Mouse (Mus musculus): ENCODE data around the gene Hoxb1. TPM values are rescaled to one million over a fixed set of nuclear protein-coding genes. Genes with fewer than 3 reads are reported as not detected.

The Hoxb1 gene
- polyA plus RNA-seq (2015; fragmentation: Nextera tagmentation; extraction: Ambion mirVana), result 0.14 TPM in 1 of 2 replicates, not detected in the other

DNA sequence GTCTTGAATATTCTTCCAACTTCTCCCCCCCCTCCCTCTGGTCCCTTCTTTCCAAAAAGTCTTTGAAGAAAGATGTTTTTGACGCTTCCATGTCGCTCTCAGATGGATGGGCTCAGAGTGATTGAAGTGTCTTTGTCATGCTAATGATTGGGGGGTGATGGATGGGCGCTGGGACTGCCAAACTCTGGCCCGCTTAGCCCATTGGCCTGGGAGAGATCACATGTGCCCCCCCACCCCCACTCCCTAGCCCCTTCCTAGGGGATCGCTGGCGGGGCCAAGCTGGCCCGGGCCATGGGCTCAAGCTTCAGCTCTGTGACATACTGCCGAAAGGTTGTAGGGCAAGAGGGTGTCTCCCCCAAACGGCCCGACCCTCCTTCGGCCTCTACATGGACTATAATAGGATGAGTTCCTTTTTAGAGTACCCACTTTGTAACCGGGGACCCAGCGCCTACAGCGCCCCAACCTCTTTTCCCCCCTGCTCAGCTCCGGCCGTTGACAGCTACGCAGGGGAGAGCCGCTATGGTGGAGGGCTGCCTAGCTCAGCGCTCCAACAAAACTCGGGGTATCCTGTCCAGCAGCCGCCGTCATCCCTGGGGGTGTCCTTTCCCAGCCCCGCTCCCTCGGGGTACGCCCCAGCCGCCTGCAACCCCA is at the start of gene Hoxb1:
Hoxb1 (plus strand) TSS at position 312 of the 651 bp plus-strand sequence.
- H3K27ac ChIP-seq, result no peak within 1 kb of the TSS
- no peaks in the 10 kb centered on the region for H3K36me3 ChIP-seq
- H3K4me1 ChIP-seq, result peaks cover 22% of the 10 kb centered on the region
- H3K9me3 ChIP-seq, result no peaks in the 10 kb centered on the region
- peaks cover 47% of the 10 kb centered on the region for H3K27me3 ChIP-seq
- H3K4me2 ChIP-seq, result peak within 1 kb of the TSS; percentile 51
- no peak for ATAC-seq (ENCODE audit: borderline replicate concordance, extremely low read depth, low FRiP score, low TSS enrichment)
- 18% methylated on average over 26 of the region's 26 CpGs for WGBS
- H3K9ac ChIP-seq, result no peak within 1 kb of the TSS
- H3K4me3 ChIP-seq, result peak within 1 kb of the TSS; percentile 17

DNA sequence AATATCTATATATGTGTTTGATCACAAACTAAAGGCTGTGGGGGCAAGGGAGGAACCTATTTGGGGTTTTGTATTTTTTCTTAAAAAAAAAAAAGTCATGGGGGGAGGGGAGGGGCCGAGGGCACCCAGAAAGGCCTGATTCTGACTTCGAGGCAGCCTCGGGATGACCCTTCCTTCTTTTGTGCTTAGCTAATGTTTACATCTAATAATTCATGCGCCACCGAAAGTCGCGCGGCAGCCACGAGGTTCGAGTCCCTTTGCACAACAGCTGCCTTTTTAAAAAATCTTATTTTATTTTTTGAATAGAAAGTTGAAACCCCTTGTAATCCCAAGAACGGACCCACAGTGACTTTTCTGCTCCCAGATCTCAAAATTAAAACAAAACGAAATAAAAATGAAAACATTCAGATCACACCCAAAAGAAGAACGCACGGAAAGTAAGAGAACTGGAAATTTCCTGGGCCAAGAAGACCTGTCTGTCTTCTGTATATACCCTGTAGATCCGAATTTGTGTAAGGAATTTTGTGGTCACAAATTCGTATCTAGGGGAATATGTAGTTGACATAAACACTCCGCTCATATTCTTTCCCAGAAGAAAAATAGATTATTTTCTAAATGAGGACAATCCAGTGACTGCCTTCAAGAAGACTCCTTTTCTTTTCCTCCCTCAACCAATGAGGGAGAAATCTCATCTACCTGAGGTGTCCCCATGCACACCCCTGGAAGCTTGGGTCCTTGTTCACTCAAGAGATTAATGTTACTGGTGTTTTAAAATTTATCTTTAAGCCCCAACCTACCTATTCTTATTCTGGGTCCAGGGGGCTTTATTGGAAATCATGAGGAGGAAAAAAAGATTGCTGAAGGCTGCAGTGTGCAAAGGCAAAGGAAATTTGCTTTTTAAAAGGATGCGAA is 48.6 kb upstream of the Hoxb1 start:
- Histone ChIP-seq H3K27me3 (peaks cover 72% of the 10 kb centered on the region), H3K4me1 (peaks cover 31% of the 10 kb centered on the region), H3K4me2 (peak overlapping the region; percentile 70), H3K27ac (peak overlapping the region; percentile 99), H3K4me3 (peak overlapping the region; percentile 58), H3K36me3 (no peaks in the 10 kb centered on the region), H3K9ac (peak overlapping the region; percentile 63), H3K9me3 (no peaks in the 10 kb centered on the region)
- ATAC-seq (ENCODE audit: borderline replicate concordance, extremely low read depth, low FRiP score, low TSS enrichment), result no peak
- WGBS, result 10% methylated on average over 18 of the region's 18 CpGs

DNA sequence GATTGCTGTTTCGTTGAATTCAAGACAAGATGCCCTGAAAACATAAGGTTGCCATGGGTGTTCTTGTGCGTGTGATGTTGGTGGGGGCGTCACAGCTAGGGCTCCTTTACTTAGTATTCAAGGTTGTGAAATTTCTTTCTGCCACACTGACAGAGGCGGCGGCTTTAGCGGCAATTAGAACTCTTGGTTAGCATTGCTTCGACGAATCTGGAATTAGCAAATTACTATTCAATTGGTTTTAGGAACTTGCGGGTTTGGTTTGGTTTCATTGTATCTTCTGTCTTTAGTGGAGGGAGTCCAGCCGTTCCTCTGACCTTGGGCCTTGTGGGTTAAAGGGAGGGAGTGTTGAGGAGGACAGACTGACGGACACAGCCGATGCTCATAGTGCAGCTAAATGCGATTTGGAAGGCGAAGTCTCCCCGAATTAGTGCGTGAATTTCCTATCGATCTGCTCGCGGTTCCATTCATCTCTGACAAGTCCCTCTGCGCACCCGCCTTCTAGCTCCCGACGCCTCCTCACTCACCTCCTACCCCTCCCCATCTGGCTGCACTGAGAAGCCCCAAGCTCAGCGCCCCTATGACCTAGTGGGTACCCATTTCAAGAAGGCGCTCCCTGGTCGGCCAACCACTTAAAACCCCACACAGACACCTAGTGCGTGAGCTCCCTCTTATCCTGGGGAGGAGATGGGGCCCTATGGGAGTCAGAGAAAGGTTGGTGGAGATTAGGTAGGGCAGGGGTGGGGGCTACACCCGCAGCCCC is 47.8 kb upstream of the Hoxb1 start, which contains the start of gene Hoxb4:
Hoxb4 (plus strand) TSS at position 660 of the 760 bp plus-strand sequence.
- peak; percentile 4; the same call in 1 of the 2 replicates for ATAC-seq (ENCODE audit: borderline replicate concordance, extremely low read depth, low FRiP score, low TSS enrichment)
- H3K4me1 ChIP-seq, result peaks cover 28% of the 10 kb centered on the region; the same call in 1 of the 2 replicates
- no peaks in the 10 kb centered on the region for H3K9me3 ChIP-seq
- H3K27ac ChIP-seq, result peak within 1 kb of the TSS; percentile 99
- H3K4me3 ChIP-seq, result peak within 1 kb of the TSS; percentile 58
- no peaks in the 10 kb centered on the region for H3K36me3 ChIP-seq
- peak within 1 kb of the TSS; percentile 77 for H3K9ac ChIP-seq
- peaks cover 71% of the 10 kb centered on the region for H3K27me3 ChIP-seq
- WGBS, result 3% methylated on average over 28 of the region's 28 CpGs
- H3K4me2 ChIP-seq, result peak within 1 kb of the TSS; percentile 70

DNA sequence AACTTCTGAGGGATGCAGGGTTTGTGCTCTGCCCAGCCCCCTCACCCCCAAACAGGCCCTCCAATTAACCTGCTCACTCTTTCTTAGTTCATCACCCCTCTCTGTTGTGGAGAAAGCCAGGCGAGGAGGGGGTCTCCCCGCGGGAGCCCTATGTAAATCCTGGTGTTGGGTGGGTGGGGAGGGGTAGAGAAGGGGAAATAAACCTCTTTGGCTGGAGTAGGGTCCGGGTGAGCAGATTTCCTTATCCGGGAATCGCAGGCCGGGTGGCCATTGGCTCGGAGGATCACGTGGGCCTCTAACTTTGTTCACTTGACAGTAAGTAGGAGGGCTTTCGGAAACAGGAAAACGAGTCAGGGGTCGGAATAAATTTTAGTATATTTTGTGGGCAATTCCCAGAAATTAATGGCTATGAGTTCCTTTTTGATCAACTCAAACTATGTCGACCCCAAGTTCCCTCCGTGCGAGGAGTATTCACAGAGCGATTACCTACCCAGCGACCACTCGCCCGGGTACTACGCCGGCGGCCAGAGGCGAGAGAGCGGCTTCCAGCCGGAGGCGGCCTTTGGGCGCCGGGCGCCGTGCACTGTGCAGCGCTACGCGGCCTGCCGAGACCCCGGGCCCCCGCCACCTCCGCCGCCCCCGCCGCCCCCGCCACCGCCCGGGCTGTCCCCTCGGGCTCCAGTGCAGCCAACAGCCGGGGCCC is 47.0 kb upstream of the Hoxb1 start:
- Histone ChIP-seq H3K27me3 (peaks cover 65% of the 10 kb centered on the region), H3K27ac (peak overlapping the region; percentile 99), H3K4me2 (peak overlapping the region; percentile 70), H3K4me3 (peak overlapping the region; percentile 58), H3K9ac (peak overlapping the region; percentile 77), H3K4me1 (peaks cover 21% of the 10 kb centered on the region; the same call in 1 of the 2 replicates), H3K36me3 (no peaks in the 10 kb centered on the region), H3K9me3 (no peaks in the 10 kb centered on the region)
- WGBS, result under 1% methylated on average over 34 of the region's 45 CpGs
- ATAC-seq (ENCODE audit: borderline replicate concordance, extremely low read depth, low FRiP score, low TSS enrichment), result peak; percentile 73

DNA sequence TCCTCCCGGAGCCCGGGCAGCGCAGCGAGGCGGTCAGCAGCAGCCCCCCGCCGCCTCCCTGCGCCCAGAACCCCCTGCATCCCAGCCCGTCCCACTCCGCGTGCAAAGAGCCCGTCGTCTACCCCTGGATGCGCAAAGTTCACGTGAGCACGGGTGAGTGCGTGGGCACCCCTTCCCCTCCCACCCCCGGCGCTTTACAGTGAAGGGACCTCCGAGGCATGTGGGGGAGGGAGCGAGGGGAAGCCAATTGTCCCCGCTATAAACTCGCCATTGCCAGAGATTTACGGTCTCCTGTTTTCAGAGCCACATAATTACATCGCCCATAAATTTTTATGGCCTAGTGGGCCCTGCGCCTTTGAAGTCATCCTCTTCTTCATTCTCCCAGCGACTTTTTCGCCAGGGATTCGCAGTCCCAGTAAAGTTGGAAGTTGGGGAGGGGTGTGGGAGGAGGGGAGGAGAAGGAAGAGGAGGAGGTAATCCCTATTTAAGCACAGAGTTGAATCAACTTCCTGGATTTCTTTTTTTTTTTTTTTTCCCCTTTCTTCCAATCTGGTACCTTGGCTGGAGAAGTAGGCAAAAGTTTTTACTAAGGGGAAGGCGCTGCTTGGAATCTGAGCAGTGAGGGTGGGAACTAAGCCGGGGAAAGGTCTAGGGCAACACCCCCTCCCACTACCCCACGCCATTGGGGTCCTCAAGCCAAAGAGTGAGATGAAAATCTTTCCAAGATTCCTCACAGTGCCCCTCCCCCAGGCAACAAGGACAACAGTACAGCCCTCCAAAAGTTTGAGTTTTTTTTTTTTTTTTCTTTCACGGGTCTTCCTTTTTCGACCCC is 46.3 kb upstream of the Hoxb1 start:
- Histone ChIP-seq H3K27me3 (peaks cover 62% of the 10 kb centered on the region), H3K4me2 (peak overlapping the region; percentile 70), H3K36me3 (no peaks in the 10 kb centered on the region), H3K9me3 (no peaks in the 10 kb centered on the region), H3K4me1 (peaks cover 18% of the 10 kb centered on the region; the same call in 1 of the 2 replicates), H3K27ac (peak overlapping the region; percentile 99), H3K9ac (peak overlapping the region; percentile 77), H3K4me3 (peak overlapping the region; percentile 58)
- ATAC-seq (ENCODE audit: borderline replicate concordance, extremely low read depth, low FRiP score, low TSS enrichment), result peak; percentile 72
- under 1% methylated on average over 26 of the region's 34 CpGs for WGBS

DNA sequence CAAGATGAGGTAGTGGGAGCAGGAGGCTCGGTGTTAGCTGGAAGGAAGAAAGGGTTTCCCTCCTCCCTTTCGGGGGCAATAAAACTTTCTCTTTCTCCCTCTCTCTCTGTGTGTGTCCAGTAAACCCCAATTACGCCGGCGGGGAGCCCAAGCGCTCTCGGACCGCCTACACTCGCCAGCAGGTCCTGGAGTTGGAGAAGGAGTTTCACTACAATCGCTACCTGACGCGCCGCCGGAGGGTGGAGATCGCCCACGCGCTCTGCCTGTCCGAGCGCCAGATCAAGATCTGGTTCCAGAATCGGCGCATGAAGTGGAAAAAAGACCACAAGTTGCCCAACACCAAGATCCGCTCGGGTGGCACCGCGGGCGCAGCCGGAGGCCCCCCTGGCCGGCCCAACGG is 45.6 kb upstream of the Hoxb1 start:
- Histone ChIP-seq H3K4me1 (peaks cover 17% of the 10 kb centered on the region; the same call in 1 of the 2 replicates), H3K27me3 (peaks cover 60% of the 10 kb centered on the region), H3K4me3 (peak overlapping the region; percentile 58), H3K4me2 (peak overlapping the region; percentile 70), H3K9me3 (no peaks in the 10 kb centered on the region), H3K9ac (peak overlapping the region; percentile 77), H3K27ac (peak overlapping the region; percentile 99), H3K36me3 (no peaks in the 10 kb centered on the region)
- WGBS, result under 1% methylated on average over 29 of the region's 29 CpGs
- ATAC-seq (ENCODE audit: borderline replicate concordance, extremely low read depth, low FRiP score, low TSS enrichment), result no peak; the same call in 1 of the 2 replicates

DNA sequence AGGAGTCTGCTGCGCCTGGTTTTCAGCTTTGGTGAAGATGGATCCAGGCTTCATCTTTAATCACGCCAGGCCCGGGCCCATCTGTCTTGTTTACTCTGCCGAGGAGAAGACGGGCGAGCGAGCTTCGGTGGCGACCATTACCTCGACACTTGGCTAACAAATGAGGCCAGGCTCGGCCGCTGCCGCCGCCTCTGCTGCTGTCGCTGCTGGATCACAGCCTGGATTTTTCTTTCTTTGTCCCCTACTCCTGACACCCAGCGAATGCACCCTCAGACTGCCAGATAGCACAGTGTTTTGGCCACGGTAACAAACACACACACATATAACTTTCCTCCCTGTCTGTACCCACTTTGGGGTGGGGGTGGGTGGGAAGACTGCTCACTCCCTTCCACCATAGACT is 44.9 kb upstream of the Hoxb1 start:
- H3K4me1 ChIP-seq, result peaks cover 16% of the 10 kb centered on the region; the same call in 1 of the 2 replicates
- H3K27me3 ChIP-seq, result peaks cover 60% of the 10 kb centered on the region
- 6% methylated on average over 17 of the region's 17 CpGs for WGBS
- H3K9me3 ChIP-seq, result no peaks in the 10 kb centered on the region
- peak overlapping the region; percentile 99 for H3K27ac ChIP-seq
- peak overlapping the region; percentile 70 for H3K4me2 ChIP-seq
- H3K9ac ChIP-seq, result peak overlapping the region; percentile 77
- H3K36me3 ChIP-seq, result no peaks in the 10 kb centered on the region
- ATAC-seq (ENCODE audit: borderline replicate concordance, extremely low read depth, low FRiP score, low TSS enrichment), result no peak
- peak overlapping the region; percentile 58 for H3K4me3 ChIP-seq

DNA sequence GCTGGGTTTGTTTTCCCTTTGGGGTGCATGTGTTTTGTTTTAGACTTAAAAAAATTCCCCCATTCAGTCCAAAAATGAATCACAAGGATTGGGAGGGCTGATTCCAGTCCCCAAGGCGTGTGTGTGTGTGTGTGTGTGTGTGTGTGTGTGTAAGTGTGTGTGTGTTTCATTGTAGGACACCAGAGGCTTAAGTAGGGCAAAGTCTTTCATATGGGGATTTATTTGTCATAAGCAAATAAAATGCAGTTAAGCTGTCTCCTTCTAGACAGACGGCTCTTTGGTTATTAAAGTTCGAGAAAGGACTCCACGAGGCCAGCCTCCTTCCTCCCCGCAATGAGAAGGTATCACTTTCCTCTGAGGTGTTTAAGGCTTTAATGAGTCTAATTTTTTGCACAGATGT is 43.7 kb upstream of the Hoxb1 start:
- Histone ChIP-seq H3K9me3 (no peaks in the 10 kb centered on the region), H3K4me1 (peaks cover 7% of the 10 kb centered on the region; the same call in 1 of the 2 replicates), H3K4me2 (peak overlapping the region; percentile 70), H3K4me3 (peak overlapping the region; percentile 58), H3K27ac (peak overlapping the region; percentile 99), H3K36me3 (no peaks in the 10 kb centered on the region), H3K27me3 (peaks cover 60% of the 10 kb centered on the region), H3K9ac (peak overlapping the region; percentile 59)
- ATAC-seq (ENCODE audit: borderline replicate concordance, extremely low read depth, low FRiP score, low TSS enrichment), result no peak
- WGBS, result 8% methylated on average over 5 of the region's 5 CpGs

DNA sequence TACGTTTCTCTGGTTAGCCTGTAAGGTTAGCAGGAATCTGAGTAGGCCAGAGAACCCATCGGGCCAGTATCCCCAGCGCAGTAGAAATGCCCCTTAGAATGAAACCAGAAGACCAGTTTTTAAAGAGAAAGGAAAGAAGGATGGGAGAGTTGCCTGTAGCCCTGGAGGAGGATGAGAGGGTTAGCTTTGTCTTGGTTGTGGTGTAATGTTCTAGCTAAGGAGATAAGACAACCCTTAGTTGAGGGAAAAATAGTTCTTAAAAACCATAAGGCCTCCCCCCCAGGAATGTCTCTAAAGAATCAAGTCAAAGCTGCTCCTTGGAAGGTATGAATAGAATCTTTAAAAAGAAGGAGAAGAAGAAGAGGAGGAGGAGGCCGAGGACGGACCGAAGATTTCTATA is 42.8 kb upstream of the Hoxb1 start:
- peak overlapping the region; percentile 99 for H3K27ac ChIP-seq
- H3K4me2 ChIP-seq, result peak overlapping the region; percentile 70
- peak overlapping the region; percentile 58 for H3K4me3 ChIP-seq
- H3K4me1 ChIP-seq, result 0 out of 2 replicates have a peak, but pooled peaks cover 7% of the 10 kb centered on the region
- H3K9me3 ChIP-seq, result no peaks in the 10 kb centered on the region
- ATAC-seq (ENCODE audit: borderline replicate concordance, extremely low read depth, low FRiP score, low TSS enrichment), result no peak
- no peaks in the 10 kb centered on the region for H3K36me3 ChIP-seq
- H3K9ac ChIP-seq, result peak overlapping the region; percentile 59
- 12% methylated on average over 6 of the region's 6 CpGs for WGBS
- peaks cover 63% of the 10 kb centered on the region for H3K27me3 ChIP-seq

DNA sequence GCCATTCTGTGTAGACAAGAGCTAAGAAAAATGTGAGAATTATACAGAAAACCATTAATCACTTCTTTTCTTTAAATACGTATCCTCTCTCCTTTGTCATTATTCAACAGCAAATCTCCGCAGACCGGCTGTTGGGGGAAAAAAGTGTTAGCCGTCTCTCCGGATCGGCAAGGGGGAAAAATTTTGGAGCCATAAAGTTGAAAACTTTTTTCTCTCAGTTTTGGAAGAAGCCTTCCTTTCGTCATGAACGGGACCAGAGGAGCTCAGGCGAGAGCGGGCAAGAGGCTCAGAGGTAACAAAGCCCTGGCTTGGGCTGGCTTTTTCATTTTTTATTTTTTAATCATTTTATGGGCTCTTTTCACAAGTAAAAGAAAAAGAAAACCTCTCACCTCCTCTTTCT is 42.4 kb upstream of the Hoxb1 start, which contains the start of gene Hoxb3:
Hoxb3 (plus strand) TSS at position 173 of the 400 bp plus-strand sequence.
- 23% methylated on average over 10 of the region's 10 CpGs for WGBS
- no peaks in the 10 kb centered on the region for H3K9me3 ChIP-seq
- ATAC-seq (ENCODE audit: borderline replicate concordance, extremely low read depth, low FRiP score, low TSS enrichment), result no peak
- peak within 1 kb of the TSS; percentile 99 for H3K27ac ChIP-seq
- no peaks in the 10 kb centered on the region for H3K36me3 ChIP-seq
- H3K27me3 ChIP-seq, result peaks cover 63% of the 10 kb centered on the region
- 0 out of 2 replicates have a peak, but pooled peaks cover 7% of the 10 kb centered on the region for H3K4me1 ChIP-seq
- H3K9ac ChIP-seq, result peak within 1 kb of the TSS; percentile 59
- H3K4me3 ChIP-seq, result peak within 1 kb of the TSS; percentile 58
- H3K4me2 ChIP-seq, result peak within 1 kb of the TSS; percentile 70

Measured in lung, embryonic 15.5 days (tissue).